Mouse (Mus musculus) spleen, adult 12 weeks (tissue): ENCODE data around the gene Six1.
"Not testable (repeated sequence)": the region's sequence is repeated elsewhere in the genome, so short reads cannot be mapped to it uniquely, and the experiment has no call there.

ENCODE experiments used
- DNase-seq: peaks from one replicate; pipeline ENCODE4 v3.0.0; 2022; ENCODE audit warnings: low spot score

Gene Six1

DNA sequence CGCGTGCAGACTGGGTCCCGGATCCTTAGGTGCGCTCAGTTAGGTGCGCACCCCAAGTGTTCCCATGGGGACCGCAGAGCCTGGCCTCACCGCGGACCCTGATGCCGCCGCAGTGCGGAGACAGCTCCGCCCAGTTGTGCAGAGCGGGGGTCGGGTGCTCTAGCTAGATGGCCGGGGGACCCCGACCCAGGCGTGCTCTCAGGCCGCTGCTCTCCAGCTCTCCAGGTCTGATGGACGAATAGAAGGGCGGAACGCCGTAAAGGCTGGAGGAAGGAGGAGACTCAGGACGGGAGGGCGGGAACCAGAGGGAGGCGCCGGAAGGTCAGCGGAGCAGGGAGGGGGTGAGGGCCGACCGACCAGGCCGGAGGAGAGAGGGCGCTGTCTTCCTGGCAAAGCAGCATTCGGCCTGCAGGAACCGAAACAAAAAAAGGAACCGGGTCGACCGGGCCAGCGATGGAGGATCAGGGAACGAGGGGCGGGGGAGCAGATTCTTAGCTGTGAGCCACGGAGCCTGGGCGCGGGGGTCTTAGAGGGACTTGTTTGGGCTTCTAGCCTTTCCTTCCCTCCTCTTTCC is at the start of gene Six1:
Gene Six1, minus strand, starts transcription at position 220 of the 574 bp plus-strand sequence.
- DNase-seq, result no peak

DNA sequence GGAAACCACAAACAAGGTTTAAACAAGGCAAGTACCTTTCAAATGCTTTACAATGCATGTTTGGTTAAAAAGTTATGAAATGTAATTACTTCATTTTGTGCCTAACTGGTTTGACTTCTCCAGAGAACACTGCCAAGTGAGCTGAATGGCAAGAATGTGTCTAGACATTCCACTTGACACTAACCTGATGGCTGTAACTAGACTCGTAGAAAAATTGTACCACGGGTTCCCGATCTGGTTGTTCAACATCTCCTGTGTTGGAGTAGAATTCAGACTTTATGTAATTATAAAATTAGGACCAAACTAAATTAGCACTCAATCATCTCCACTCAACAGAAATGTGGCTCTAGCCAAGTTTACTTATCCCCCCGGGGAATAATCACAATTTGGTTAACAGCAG is 44.9 kb upstream of the Six1 start:
- DNase-seq, result no peak

- not testable (repeated sequence) for DNase-seq
Measured at GRCm38 (mm10) chr12:73096177-73096576, 42.5 kb upstream of the Six1 start.

- DNase-seq, result no peak
Measured at GRCm38 (mm10) chr12:73094605-73095004, 40.9 kb upstream of the Six1 start.

DNA sequence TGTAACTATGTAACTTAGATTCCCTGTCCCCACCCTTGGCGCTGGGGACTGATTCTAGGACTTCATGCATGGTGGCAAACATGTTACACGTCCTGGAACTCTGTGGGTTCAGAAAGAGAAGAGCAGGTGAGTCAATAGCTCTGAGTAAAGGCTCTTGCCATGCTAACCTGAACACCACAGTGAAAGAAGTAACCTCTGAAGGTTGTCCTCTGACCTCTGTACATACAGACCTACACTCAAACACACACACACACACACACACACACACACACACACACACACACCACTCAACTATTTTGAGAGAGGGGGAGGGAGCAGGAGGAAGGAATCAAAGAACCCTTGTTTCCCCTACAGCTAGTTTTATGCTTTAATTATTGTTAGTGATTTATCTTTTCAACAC is 40.5 kb upstream of the Six1 start:
- DNase-seq, result no peak

DNA sequence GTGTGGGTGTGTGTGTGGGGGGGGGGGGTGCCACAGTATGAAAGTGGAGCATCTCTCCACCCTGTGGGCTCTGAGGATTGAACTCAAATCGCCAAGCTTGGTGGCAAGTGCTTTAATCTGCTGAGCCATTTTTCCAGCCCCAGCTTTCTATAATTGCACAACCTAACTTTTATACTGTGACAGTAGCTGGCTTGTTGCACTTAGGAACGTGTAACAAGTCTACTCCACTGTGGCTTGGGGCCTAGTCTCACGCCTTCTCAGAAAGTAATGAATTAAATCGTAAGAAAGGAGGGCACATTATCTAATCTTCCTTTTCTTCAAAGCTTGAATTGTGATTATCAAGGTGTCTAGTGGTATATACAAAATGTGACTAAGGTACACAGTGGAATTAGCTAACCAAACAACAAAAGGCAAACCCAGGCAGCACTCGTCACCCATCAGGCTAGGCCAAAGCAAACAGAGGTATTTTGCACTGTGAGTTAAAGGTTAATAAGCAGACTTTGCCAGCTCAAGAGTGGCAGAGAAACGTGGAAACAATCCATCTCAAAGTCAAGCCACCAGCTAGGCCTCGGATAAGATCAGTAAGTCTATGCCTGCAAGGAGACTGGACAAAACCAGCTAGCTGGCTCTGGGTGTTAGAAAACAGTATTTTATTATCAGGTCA is 37.1 kb upstream of the Six1 start:
- no peak for DNase-seq

DNA sequence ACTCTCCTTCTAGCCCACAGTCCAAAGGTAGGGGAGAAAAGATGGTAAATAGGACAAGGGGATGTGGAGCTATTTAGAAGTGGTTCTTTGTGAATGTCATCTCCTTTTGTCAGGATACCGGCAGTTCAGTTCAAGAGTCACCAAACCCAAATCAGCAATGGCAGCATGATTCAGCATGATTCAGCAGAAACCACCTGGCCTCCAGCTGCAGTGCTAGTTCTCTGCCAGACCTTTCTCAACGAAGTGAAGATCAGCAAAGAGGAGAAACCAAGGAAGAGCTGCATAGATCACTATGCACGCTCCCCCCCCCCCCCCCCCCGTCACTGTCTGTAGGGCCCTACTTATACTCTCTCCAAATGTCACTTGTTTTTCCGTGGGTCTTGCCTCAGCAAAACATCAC is 35.2 kb upstream of the Six1 start:
- peak; percentile 34 for DNase-seq

- DNase-seq, result no peak
Measured at GRCm38 (mm10) chr12:73088500-73088899, 34.8 kb upstream of the Six1 start.

DNA sequence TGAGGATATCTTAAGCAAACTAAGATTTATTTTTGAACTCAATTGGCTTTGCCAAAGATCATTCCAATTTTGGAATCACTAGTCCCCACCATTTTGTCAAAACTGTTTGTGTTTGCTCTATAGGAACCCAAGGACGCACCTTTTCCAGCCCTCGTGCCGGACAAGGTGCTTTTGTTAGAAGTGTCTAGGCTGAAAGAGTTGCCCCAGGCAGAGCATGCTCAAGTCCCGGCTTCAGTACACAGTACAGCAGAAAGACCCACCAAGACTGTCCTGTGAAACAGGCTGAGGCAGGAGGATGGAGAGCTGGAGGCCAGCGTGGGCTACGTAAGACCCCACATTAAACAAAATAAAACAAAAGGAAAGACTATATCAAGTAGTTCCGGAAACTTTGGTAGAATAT is 33.4 kb upstream of the Six1 start:
- DNase-seq, result no peak

DNA sequence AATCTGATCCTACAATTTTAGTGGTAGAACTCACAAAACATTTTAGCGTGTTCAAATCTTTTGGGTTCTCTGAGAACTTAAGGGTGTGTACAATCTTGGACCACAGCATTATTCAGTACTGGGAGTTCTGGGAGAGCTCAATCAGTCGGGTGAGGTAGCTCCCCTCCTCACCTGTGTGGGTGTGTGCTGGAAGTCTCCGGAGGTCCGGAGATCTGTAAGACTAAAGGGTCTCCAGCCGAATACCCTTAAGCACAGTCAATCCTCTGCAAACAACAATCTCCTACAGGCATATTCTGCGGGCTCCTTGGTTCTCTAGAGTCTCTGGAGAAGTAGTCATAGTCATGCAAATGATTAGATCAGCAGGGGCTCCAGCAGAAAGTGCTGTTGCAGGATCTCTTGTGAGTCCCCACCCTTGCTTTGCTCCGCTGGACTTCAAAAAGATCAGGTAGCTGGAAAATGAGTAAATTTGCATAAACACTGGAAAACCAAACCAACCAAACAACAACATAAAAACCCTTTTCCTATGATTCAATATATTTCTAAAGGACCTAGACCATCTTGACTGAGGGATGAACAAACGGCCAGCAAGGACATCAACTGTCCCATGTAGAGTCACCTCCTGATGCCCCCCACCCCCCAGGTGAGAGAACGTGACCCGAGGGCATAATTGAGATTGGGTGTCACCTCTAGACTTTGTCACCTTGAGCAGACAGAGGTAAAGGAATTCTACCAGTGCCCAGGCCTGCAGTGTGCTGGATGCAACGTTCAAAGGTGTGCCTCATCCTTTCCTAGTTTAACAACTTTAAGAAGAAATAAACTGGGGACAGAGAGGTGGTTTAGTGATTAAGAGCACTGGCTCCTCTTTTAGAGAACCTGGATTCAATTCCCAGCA is 32.3 kb upstream of the Six1 start:
- no peak for DNase-seq

DNA sequence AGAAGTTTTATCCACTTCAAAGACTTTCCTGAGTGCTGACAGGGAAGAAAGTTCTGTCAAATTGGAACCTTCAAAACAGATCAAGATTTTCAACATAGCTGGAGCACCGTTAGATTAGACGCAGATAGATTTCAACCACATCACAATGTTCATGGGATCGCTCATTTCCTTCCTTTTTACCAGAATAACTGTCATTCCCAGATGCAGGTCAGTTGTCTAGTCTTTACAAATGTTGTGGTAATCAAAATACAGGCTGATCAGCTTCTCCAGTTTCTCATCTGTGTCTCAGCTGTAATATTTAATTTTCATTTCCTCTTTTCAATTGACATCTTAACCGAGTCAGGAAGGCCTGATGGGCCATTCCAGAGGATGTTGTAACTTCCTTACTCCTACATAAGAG is 30.1 kb upstream of the Six1 start:
- DNase-seq, result no peak

- DNase-seq, result not testable (repeated sequence)
Measured at GRCm38 (mm10) chr12:73081828-73082227, 28.1 kb upstream of the Six1 start.

DNA sequence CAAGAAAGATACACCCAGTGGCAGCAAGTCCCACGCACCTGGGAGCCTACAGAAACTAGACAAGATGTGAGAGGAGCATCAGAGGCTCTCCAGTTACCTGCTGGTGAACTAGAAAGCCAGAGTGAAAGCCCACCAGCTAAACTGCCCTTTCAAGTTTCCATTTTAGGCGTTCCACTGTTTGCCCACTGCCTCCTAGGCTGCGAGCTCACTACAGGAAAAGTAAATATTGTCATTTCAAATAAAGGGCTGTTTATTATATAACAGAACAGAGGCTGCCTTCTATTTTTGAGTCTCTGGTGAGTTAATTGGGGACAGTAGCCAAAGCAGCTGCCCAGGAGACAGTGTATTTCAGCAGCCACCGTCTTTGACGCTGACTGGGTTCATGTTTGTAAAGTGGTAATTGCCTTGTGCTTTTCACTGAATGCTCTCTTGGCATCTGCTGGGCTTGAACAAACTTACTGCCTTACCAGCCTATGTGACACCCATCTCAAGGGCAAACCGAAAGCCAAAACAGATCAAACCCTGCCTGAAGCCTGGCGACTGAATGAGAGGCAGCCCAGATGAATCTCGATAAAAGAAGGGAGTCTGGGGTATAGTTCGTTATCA is 7.2 kb upstream of the Six1 start:
- DNase-seq, result no peak

- DNase-seq, result no peak
Measured at GRCm38 (mm10) chr12:73057492-73057891, 3.8 kb upstream of the Six1 start.

DNA sequence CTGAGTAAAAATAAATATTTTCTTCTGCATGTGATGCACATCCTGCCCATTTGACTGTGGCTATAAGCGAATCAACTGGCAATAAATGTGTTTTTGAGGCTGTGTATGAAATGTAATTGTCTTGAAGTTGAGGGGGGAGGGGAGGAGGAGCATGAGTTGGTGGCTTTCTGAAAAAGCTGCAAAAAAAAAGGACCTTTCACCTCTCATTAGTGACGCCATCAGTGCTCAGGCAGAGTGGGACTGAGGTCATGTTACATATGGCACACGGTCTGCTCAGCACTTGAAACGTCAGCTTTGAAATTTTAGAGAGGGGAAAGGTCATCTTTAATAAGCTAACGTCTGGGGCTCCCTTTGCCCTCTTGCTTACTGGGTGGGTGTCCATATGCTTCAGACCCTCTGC is 1.8 kb upstream of the Six1 start:
- no peak for DNase-seq

DNA sequence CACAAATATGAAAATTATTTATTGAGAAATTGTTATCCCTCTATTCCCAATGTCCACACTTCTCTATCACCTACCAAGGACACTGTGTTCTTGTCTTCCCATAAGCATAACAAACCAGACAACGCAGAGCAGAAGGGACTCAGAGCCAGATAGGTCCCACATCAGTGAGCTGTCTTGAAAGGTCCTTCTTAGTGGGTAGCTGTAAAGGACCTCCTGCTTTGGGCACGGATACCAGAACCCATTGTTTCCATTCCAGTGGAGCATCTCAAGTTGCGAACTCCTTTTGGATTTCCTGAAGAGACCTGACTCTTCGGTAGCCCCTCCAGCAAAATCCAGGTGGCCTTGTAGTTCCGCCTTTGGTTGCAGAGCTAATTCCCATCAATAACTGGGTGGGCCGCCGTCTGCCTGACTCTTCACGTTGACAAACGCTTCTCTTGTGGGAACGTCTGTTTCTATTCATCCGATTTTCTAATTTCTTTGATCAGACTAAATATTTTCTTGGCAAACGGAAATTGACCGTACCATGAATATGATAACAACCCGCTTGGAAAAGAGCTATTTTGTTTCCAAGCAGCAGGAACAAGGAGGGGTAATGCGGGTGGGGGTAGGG is 994 bp upstream of the Six1 start:
- no peak for DNase-seq

DNA sequence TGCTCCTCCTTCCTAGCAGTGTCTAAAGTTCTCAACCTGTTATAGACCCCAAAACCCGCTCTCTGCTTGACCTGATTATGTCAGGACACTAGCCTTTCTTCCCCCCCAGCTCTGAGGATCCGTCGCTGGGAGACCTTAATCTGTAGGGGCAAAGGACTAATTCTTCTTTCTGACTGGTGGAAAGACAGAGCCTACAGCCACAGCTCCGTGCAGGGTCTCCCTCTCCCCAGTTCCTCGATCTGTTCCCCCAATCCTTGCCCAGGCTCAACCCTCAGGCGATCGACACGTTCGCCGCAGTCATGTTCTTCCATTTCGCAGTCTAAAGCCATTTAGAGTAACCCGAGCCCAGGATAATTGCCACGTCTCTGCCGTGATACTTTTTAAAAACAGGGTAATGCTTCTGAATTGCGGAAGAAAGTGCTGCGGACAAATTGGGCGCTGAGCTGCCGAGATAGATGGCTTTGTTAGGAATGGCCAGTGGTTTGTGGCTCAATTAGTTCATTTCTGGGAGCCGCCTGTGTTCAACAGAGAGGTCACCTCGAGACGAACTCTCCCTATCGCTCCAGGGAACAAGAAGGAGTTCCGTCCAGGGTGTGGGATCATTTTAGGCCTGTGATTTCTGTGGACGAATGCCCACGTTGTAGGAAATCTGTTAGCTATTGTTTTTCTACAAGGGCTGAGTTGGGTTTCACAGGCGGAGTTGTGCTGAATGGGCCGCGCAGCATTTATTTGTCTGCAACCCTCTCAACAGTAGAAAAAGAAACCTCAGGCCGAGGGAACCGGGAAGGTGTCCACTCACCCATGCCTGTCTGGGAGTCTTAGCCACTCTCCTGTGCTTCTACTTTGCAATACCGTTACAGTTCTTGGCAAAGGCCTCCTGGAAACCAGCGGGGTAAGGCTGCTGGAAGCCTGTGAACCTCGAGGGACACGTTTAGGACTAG is 766 bp downstream of the Six1 start:
- no peak for DNase-seq

DNA sequence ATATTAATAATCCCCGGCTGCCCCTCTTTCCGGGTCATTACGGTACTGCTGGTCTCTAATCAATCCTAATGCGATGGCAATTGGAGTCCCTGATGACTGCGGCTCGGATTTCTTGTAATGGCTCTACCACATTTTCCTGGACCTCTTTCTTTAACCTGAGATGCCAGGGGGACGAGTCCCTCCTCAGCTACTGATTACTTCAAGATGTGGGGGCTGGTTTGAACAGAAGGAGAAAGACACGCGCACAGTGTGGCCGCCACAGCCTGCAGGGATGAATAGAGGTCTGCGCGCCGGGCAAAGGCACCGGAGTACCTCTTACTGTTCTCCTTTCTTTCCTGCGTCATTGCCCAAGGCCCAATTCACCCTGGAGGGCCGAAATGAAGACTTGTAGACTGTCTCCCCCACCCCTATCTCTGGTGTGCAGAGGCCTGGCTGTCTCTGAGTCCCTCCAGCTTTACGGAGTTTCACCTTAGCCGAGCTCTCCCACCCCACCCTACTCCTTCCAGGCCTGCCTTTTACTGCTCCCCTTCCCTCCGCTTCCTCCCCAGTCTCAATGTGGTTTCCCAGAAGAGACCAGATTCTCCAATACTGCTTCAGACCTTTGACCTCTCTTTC is 1.5 kb downstream of the Six1 start:
- DNase-seq, result no peak

DNA sequence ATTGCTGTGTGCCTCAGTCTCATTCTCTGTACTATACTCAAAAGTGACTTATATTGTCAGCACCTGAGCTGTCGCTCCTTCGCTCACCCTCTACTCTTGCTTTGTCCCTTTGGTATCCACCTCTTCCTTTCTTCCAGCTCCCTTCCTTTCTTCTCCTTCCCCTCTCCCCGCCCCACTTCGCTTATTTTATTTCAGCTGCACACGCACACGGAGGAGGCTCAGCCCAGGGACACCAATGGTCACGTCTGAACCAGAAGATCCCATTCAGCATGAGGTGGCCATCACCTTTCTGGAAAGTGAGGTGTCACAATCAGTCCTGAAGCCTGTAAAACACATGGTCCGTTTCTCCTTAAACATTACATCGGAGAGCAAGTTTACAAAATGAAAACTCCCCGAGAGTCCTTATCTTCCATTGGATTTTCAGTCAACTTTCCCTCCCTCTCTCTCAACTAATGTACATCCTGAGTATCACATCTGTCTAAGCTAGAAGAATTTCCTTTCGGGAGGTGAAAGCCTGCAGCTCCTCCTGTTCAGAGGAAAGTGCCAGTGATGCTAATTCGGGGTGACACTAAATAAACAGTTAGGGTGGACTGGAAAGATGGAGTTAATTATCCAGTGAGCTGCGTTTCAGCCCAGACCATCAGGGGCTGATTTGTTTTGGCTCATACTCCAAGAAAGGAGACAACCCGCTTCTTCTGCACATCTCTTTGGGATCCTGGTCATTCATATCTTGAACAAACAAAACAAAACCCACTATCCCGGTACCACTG is 2.7 kb downstream of the Six1 start:
- no peak for DNase-seq

DNA sequence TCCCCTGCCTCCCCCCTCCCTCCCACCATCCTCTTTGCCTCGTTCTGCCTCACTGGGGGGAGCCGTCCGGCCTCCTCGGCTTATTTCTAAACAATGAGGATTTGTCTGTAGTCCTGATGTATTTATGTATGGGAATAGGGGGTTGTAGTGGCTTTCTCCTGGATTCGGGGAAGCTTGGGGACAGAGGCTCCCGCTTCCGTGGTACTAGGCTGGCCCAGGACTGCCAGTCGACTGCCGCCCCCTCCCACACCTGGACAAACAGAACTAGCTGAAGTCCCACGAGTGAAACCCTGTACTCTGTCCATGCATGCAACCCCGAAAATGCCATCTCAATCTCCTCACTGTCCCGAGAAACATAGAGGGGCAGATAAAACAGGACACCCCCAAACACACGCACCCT is 3.4 kb downstream of the Six1 start:
- no peak for DNase-seq
